Mouse (Mus musculus): ENCODE measurements around the gene Tmem63c. TPM values are rescaled to one million over a fixed set of nuclear protein-coding genes. Genes with fewer than 3 reads are reported as not detected.
A peak's percentile ranks its signal among the peaks of the same experiment; 100 is the strongest.

The Tmem63c gene
- polyA plus RNA-seq, 1 experiment: 0.32 TPM

GRCm38 (mm10) chr12:87100331-87100730, 79.2 kb downstream of the Tmem63c start:
- H3K4me3 ChIP-seq (ENCODE audit: low read depth, low read length): no peak overlapping the region
- H3K27ac ChIP-seq (ENCODE audit: insufficient read depth, low read depth, low read length): no peak overlapping the region
- no peak for TF ChIP-seq POLR2A (IDR thresholded peaks at IDR 0.05; ENCODE audit: low read depth, low read length)
- no peak for TF ChIP-seq CTCF (IDR thresholded peaks at IDR 0.05; ENCODE audit: extremely low read depth, insufficient read length, insufficient replicate concordance, low read depth, low read length)
- 69% methylated on average over 4 of the region's 4 CpGs for WGBS
- H3K36me3 ChIP-seq (ENCODE audit: control insufficient read depth, insufficient read depth, low read length): no peaks in the 10 kb centered on the region
- H3K4me1 ChIP-seq (ENCODE audit: control insufficient read depth, insufficient read depth, insufficient read length, low read length): no peaks in the 10 kb centered on the region; the same call in 1 of the 2 replicates
- peaks cover 8% of the 10 kb centered on the region for H3K27me3 ChIP-seq (ENCODE audit: control insufficient read depth, insufficient read depth, low read length)

GRCm38 (mm10) chr12:87102165-87102631, 81.1 kb downstream of the Tmem63c start, which contains the start of gene Ngb:
Ngb (minus strand) TSS chr12:87102539.
- no peaks in the 10 kb centered on the region; the same call in 1 of the 2 replicates for H3K4me1 ChIP-seq (ENCODE audit: control insufficient read depth, insufficient read depth, insufficient read length, low read length)
- 6% methylated on average over 32 of the region's 32 CpGs for WGBS
- H3K27ac ChIP-seq (ENCODE audit: insufficient read depth, low read depth, low read length): no peak within 1 kb of the TSS
- H3K27me3 ChIP-seq (ENCODE audit: control insufficient read depth, insufficient read depth, low read length): peaks cover 8% of the 10 kb centered on the region
- peak within 1 kb of the TSS; percentile 33 for H3K4me3 ChIP-seq (ENCODE audit: low read depth, low read length)
- H3K36me3 ChIP-seq (ENCODE audit: control insufficient read depth, insufficient read depth, low read length): no peaks in the 10 kb centered on the region
- TF ChIP-seq POLR2A (IDR thresholded peaks at IDR 0.05; ENCODE audit: low read depth, low read length) (no peak), CTCF (IDR thresholded peaks at IDR 0.05; ENCODE audit: extremely low read depth, insufficient read length, insufficient replicate concordance, low read depth, low read length) (no peak)

GRCm38 (mm10) chr12:87103471-87103870, 82.3 kb downstream of the Tmem63c start:
- H3K27ac ChIP-seq (ENCODE audit: insufficient read depth, low read depth, low read length): no peak overlapping the region
- H3K27me3 ChIP-seq (ENCODE audit: control insufficient read depth, insufficient read depth, low read length): peaks cover 8% of the 10 kb centered on the region
- no peaks in the 10 kb centered on the region for H3K36me3 ChIP-seq (ENCODE audit: control insufficient read depth, insufficient read depth, low read length)
- no peak overlapping the region for H3K4me3 ChIP-seq (ENCODE audit: low read depth, low read length)
- TF ChIP-seq CTCF (IDR thresholded peaks at IDR 0.05; ENCODE audit: extremely low read depth, insufficient read length, insufficient replicate concordance, low read depth, low read length) (no peak), POLR2A (IDR thresholded peaks at IDR 0.05; ENCODE audit: low read depth, low read length) (no peak)
- 84% methylated on average over 4 of the region's 4 CpGs for WGBS
- no peaks in the 10 kb centered on the region; the same call in 1 of the 2 replicates for H3K4me1 ChIP-seq (ENCODE audit: control insufficient read depth, insufficient read depth, insufficient read length, low read length)

DNA sequence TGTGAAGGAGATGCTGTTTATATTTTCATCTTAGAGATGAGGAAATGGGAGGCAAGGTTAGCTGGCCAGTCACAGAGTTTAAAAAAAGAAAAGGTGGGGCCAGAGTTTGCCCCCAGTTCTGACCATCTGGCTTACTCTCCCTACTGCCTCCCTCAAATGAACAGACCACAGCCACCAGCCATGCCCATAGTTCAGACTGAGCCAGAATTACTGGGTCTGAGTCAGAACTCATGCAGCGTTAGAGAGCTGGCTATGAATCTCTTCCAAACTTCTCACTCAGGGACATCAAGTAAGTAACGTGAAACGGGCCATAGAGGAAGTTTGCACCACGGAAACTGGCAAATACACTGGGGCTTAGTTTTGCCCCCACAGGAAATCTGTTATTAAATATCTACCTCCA, 83.7 kb downstream of the Tmem63c start:
- Histone ChIP-seq H3K36me3 (ENCODE audit: control insufficient read depth, insufficient read depth, low read length) (peaks cover 3% of the 10 kb centered on the region; the same call in 1 of the 2 replicates), H3K4me1 (ENCODE audit: control insufficient read depth, insufficient read depth, insufficient read length, low read length) (no peaks in the 10 kb centered on the region; the same call in 1 of the 2 replicates), H3K27ac (ENCODE audit: insufficient read depth, low read depth, low read length) (no peak overlapping the region), H3K27me3 (ENCODE audit: control insufficient read depth, insufficient read depth, low read length) (peaks cover 8% of the 10 kb centered on the region), H3K4me3 (ENCODE audit: low read depth, low read length) (no peak overlapping the region)
- WGBS: 79% methylated on average over 4 of the region's 4 CpGs
- no peak for TF ChIP-seq CTCF (IDR thresholded peaks at IDR 0.05; ENCODE audit: extremely low read depth, insufficient read length, insufficient replicate concordance, low read depth, low read length)
- no peak for TF ChIP-seq POLR2A (IDR thresholded peaks at IDR 0.05; ENCODE audit: low read depth, low read length)

GRCm38 (mm10) chr12:87107357-87107977, 86.3 kb downstream of the Tmem63c start:
- H3K4me1 ChIP-seq (ENCODE audit: control insufficient read depth, insufficient read depth, insufficient read length, low read length): no peaks in the 10 kb centered on the region
- WGBS: 58% methylated on average over 3 of the region's 3 CpGs
- H3K36me3 ChIP-seq (ENCODE audit: control insufficient read depth, insufficient read depth, low read length): peaks cover 5% of the 10 kb centered on the region; the same call in 1 of the 2 replicates
- H3K27me3 ChIP-seq (ENCODE audit: control insufficient read depth, insufficient read depth, low read length): 0 out of 2 replicates have a peak, but pooled peaks cover under 1% of the 10 kb centered on the region
- H3K4me3 ChIP-seq (ENCODE audit: low read depth, low read length): no peak overlapping the region
- TF ChIP-seq CTCF (IDR thresholded peaks at IDR 0.05; ENCODE audit: extremely low read depth, insufficient read length, insufficient replicate concordance, low read depth, low read length) (no peak), POLR2A (IDR thresholded peaks at IDR 0.05; ENCODE audit: low read depth, low read length) (no peak)
- H3K27ac ChIP-seq (ENCODE audit: insufficient read depth, low read depth, low read length): no peak overlapping the region

- TF ChIP-seq POLR2A (IDR thresholded peaks at IDR 0.05; ENCODE audit: low read depth, low read length) (no peak), CTCF (IDR thresholded peaks at IDR 0.05; ENCODE audit: extremely low read depth, insufficient read length, insufficient replicate concordance, low read depth, low read length) (no peak)
- Histone ChIP-seq H3K36me3 (ENCODE audit: control insufficient read depth, insufficient read depth, low read length) (peaks cover 9% of the 10 kb centered on the region; the same call in 1 of the 2 replicates), H3K4me1 (ENCODE audit: control insufficient read depth, insufficient read depth, insufficient read length, low read length) (no peaks in the 10 kb centered on the region), H3K27me3 (ENCODE audit: control insufficient read depth, insufficient read depth, low read length) (no peaks in the 10 kb centered on the region), H3K27ac (ENCODE audit: insufficient read depth, low read depth, low read length) (no peak overlapping the region), H3K4me3 (ENCODE audit: low read depth, low read length) (no peak overlapping the region)
- WGBS: 78% methylated on average over 4 of the region's 4 CpGs
Measured at GRCm38 (mm10) chr12:87121918-87122589, 100.9 kb downstream of the Tmem63c start.

- H3K4me3 ChIP-seq (ENCODE audit: low read depth, low read length): no peak overlapping the region
- H3K4me1 ChIP-seq (ENCODE audit: control insufficient read depth, insufficient read depth, insufficient read length, low read length): no peaks in the 10 kb centered on the region
- no peak overlapping the region for H3K27ac ChIP-seq (ENCODE audit: insufficient read depth, low read depth, low read length)
- 90% methylated on average over 4 of the region's 4 CpGs for WGBS
- no peaks in the 10 kb centered on the region for H3K27me3 ChIP-seq (ENCODE audit: control insufficient read depth, insufficient read depth, low read length)
- TF ChIP-seq POLR2A (IDR thresholded peaks at IDR 0.05; ENCODE audit: low read depth, low read length): no peak
- no peak for TF ChIP-seq CTCF (IDR thresholded peaks at IDR 0.05; ENCODE audit: extremely low read depth, insufficient read length, insufficient replicate concordance, low read depth, low read length)
- peaks cover 3% of the 10 kb centered on the region; the same call in 1 of the 2 replicates for H3K36me3 ChIP-seq (ENCODE audit: control insufficient read depth, insufficient read depth, low read length)
Measured at GRCm38 (mm10) chr12:87127256-87127655, 106.1 kb downstream of the Tmem63c start.
